In the genomic region with DNA sequence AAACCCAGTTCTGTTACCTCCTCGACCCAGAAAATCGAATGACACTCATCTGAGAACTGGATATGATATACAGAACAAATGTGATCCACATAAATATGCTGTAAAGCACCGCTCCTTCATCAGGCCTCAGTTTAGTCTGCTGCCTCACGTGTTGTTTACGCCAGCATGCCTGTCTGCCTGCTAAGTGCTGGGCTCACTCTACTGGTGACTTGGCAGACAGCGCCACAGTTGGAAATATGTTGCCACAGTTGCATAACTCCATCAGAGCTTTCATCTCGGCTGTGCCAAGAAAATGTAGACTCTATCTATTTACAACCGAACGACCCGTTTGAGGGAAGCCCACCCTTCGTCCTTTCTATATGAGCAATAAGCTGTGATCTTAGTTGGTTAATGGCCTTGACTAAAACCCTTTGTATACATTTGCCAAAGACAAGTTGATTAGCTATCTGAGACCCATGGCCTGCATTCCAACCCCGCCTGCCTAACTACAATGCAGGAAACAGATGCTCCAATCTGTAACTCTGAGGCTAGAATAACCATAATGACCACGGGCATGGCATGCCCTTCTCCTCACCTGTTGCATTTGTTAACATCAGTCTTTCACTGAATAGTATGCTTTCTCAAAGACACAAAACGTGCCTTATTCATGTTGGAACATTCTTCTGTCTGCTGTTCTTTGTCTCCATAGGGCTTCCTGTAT, we compare ENCODE assay signal across 8 mouse cellular contexts. TPM values are rescaled to one million over a fixed set of nuclear protein-coding genes. Genes with fewer than 3 reads are reported as not detected.
DNase-seq lines count a peak whose midpoint lies in the region; ATAC-seq lines count a peak whose summit lies in the region.
"Had no signal": no experiment of that assay in that cellular context is flagged by ENCODE, and none has a peak within 500 bp of the region (broad histone marks: within the 10 kb centered on the region; RNA-seq: fewer than 3 reads in every experiment).

No protein-coding gene starts in this region.

- H3K27ac ChIP-seq in midbrain, embryonic 11.5 days (ENCODE audit: low read depth, low read length), result no peak overlapping the region
- no peak overlapping the region for H3K27ac ChIP-seq in midbrain, embryonic 13.5 days
- no peak overlapping the region for H3K27ac ChIP-seq in stomach, embryonic 15.5 days
- no peak overlapping the region for H3K27ac ChIP-seq in hindbrain, embryonic 12.5 days

- H3K27me3 ChIP-seq in midbrain, embryonic 11.5 days (ENCODE audit: control insufficient read depth, insufficient read depth, low read length), result no peaks in the 10 kb centered on the region
- no peaks in the 10 kb centered on the region for H3K27me3 ChIP-seq in midbrain, embryonic 13.5 days
- no peaks in the 10 kb centered on the region for H3K27me3 ChIP-seq in stomach, embryonic 15.5 days (replicated peaks)
- H3K27me3 ChIP-seq in hindbrain, embryonic 12.5 days, result no peaks in the 10 kb centered on the region
- H3K27me3 ChIP-seq: megakaryocyte, embryonic 14.5 days had no signal

- H3K4me3 ChIP-seq in midbrain, embryonic 11.5 days (ENCODE audit: low read depth, low read length), result no peak overlapping the region
- no peak overlapping the region for H3K4me3 ChIP-seq in midbrain, embryonic 13.5 days (replicated peaks)
- H3K4me3 ChIP-seq in stomach, embryonic 15.5 days (replicated peaks), result no peak overlapping the region
- H3K4me3 ChIP-seq in hindbrain, embryonic 12.5 days, result no peak overlapping the region
- H3K4me3 ChIP-seq: megakaryocyte, embryonic 14.5 days had no signal

- H3K36me3 ChIP-seq in midbrain, embryonic 11.5 days (ENCODE audit: control insufficient read depth, insufficient read depth, low read length), result no peaks in the 10 kb centered on the region
- H3K36me3 ChIP-seq in midbrain, embryonic 13.5 days, result no peaks in the 10 kb centered on the region
- no peaks in the 10 kb centered on the region for H3K36me3 ChIP-seq in stomach, embryonic 15.5 days
- H3K36me3 ChIP-seq in hindbrain, embryonic 12.5 days, result no peaks in the 10 kb centered on the region

- no peak overlapping the region for H3K4me2 ChIP-seq in midbrain, embryonic 11.5 days
- H3K4me2 ChIP-seq in midbrain, embryonic 13.5 days (replicated peaks), result no peak overlapping the region
- H3K4me2 ChIP-seq in stomach, embryonic 15.5 days, result no peak overlapping the region
- H3K4me2 ChIP-seq in hindbrain, embryonic 12.5 days (replicated peaks), result no peak overlapping the region

- no peaks in the 10 kb centered on the region for H3K9me3 ChIP-seq in midbrain, embryonic 11.5 days (ENCODE audit: control insufficient read depth, low read length)
- H3K9me3 ChIP-seq in midbrain, embryonic 13.5 days, result no peaks in the 10 kb centered on the region
- H3K9me3 ChIP-seq in stomach, embryonic 15.5 days, result no peaks in the 10 kb centered on the region
- H3K9me3 ChIP-seq in hindbrain, embryonic 12.5 days (replicated peaks), result no peaks in the 10 kb centered on the region
- H3K9me3 ChIP-seq: megakaryocyte, embryonic 14.5 days had no signal

- DNase-seq in midbrain, embryonic 11.5 days (ENCODE audit: low spot score, missing footprints), result peak; percentile 23
- peak; percentile 25 for DNase-seq in gastrocnemius, postnatal 14 days
- peak; percentile 13 to 49 for DNase-seq in left cerebral cortex, postnatal 25 days (ENCODE audit: low spot score in 2 of 2)
- DNase-seq in kidney, postnatal 25 days, result no peak

- H3K4me1 ChIP-seq in midbrain, embryonic 11.5 days (ENCODE audit: control insufficient read depth, insufficient read depth, low read length), result no peaks in the 10 kb centered on the region
- no peaks in the 10 kb centered on the region for H3K4me1 ChIP-seq in midbrain, embryonic 13.5 days (replicated peaks)
- no peaks in the 10 kb centered on the region for H3K4me1 ChIP-seq in stomach, embryonic 15.5 days
- no peaks in the 10 kb centered on the region for H3K4me1 ChIP-seq in hindbrain, embryonic 12.5 days

- WGBS in midbrain, embryonic 11.5 days, result 88% methylated on average over 14 of the region's 14 CpGs
- 89% methylated on average over 14 of the region's 14 CpGs for WGBS in midbrain, embryonic 13.5 days
- 42% methylated on average over 14 of the region's 14 CpGs for WGBS in stomach, embryonic 15.5 days
- WGBS in hindbrain, embryonic 12.5 days, result 85% methylated on average over 14 of the region's 14 CpGs

- intact Hi-C loops in gastrocnemius, postnatal 14 days (cut with DNase I; ENCODE audit: low total_unique reads), result no loop called here
- intact Hi-C loops in left cerebral cortex, postnatal 25 days (cut with DNase I), result no loop called here

- no peak overlapping the region for H3K9ac ChIP-seq in midbrain, embryonic 11.5 days (ENCODE audit: low read length)
- H3K9ac ChIP-seq in midbrain, embryonic 13.5 days (replicated peaks), result no peak overlapping the region
- no peak overlapping the region for H3K9ac ChIP-seq in stomach, embryonic 15.5 days
- no peak overlapping the region for H3K9ac ChIP-seq in hindbrain, embryonic 12.5 days

- no peak for ATAC-seq in midbrain, embryonic 11.5 days (ENCODE audit: low FRiP score)
- no peak for ATAC-seq in midbrain, embryonic 13.5 days
- peak; percentile 18; the same call in 1 of the 2 replicates for ATAC-seq in stomach, embryonic 15.5 days (ENCODE audit: insufficient read depth, low FRiP score, low read depth)
- no peak for ATAC-seq in hindbrain, embryonic 12.5 days (ENCODE audit: low FRiP score)

RNA-seq across cellular contexts. Expression of a gene that starts 33.8 kb away (rescaled TPM):
- 0.36 and 1.2 TPM in 2 replicates for polyA plus RNA-seq in midbrain, embryonic 11.5 days (2014; fragmentation: Nextera tagmentation; extraction: Ambion mirVana)
- 12.2 and 43.4 TPM in 2 replicates for polyA plus RNA-seq in midbrain, embryonic 13.5 days (2015; fragmentation: Nextera tagmentation; extraction: Ambion mirVana)
- not detected for total RNA-seq in gastrocnemius, postnatal 14 days (2021)
- 10 to 100 TPM in 1 of 2 experiments, not detected in 1; 81.7 TPM for total RNA-seq in left cerebral cortex, postnatal 25 days (2021)
- polyA plus RNA-seq in stomach, embryonic 15.5 days (2015; fragmentation: Nextera tagmentation; extraction: Ambion mirVana), result 0.43 and 0.67 TPM in 2 replicates
- 0.89 and 0.99 TPM in 2 replicates for polyA plus RNA-seq in hindbrain, embryonic 12.5 days (2016; fragmentation: Nextera tagmentation; extraction: Ambion mirVana)

Comparison
In these comparisons a context has a peak if more than half of its experiments do, and no peak if none do; other contexts are left out.
1. DNase-seq: peak in midbrain, embryonic 11.5 days (single experiment), gastrocnemius, postnatal 14 days (single experiment) and left cerebral cortex, postnatal 25 days (2 of 2); none in kidney, postnatal 25 days (0 of 2).